Mouse (Mus musculus) cerebellum, adult 2 months (tissue): ENCODE data around the gene Olfr50. TPM values are rescaled to one million over a fixed set of nuclear protein-coding genes. Genes with fewer than 3 reads are reported as not detected.

ENCODE experiments used
- DNase-seq, 2 experiments: peaks; one replicate each; pipeline ENCODE4 v3.0.0; 2021
- H3K27ac ChIP-seq: fragments of 200-500 bp; 2 replicates; pipeline ENCODE4 v1.5.1; 2012; ENCODE audit warnings: low read length, control low read depth, inconsistent platforms; ENCODE audit not compliant: insufficient read depth
- H3K27me3 ChIP-seq: fragments of 200-500 bp; 2 replicates; pipeline ENCODE4 v1.6.1; 2012; ENCODE audit warnings: inconsistent platforms, mild to moderate bottlenecking, low read length, moderate library complexity; ENCODE audit not compliant: control insufficient read depth, insufficient read depth
- H3K4me1 ChIP-seq: fragments of 200-500 bp; 2 replicates; pipeline ENCODE4 v1.6.1; 2011; ENCODE audit warnings: low read length; ENCODE audit not compliant: control insufficient read depth, insufficient read depth
- H3K4me3 ChIP-seq: fragments of 200-500 bp; replicated peaks from 2 replicates; pipeline ENCODE3; 2011; ENCODE audit warnings: mild to moderate bottlenecking, low read depth, low read length, control low read depth; ENCODE audit not compliant: insufficient read depth
- CTCF ChIP-seq: fragments of 200-500 bp; IDR thresholded peaks from 2 replicates; pipeline ENCODE4 v1.5.1; 2011; ENCODE audit warnings: low read depth, mild to moderate bottlenecking, control low read depth, low read length, moderate library complexity, borderline replicate concordance; ENCODE audit not compliant: insufficient read depth
- POLR2A ChIP-seq: fragments of 200-500 bp; IDR thresholded peaks from 2 replicates; pipeline ENCODE4 v1.6.1; 2011; ENCODE audit warnings: low read length, control low read depth, borderline replicate concordance; ENCODE audit not compliant: insufficient read depth
- WGBS: fragments of 180-500 bp; shearing (Covaris S2); methylation state at CpG from one replicate; pipeline ENCODE4 v1.1.7; 2018; 5-methylcytosine and 5-hydroxymethylcytosine counted together
- polyA plus RNA-seq: library from polyadenylated mRNA; depleted of rRNA; stranded (reverse); fragments of >200 nt; gene quantifications from 2 replicates; pipeline ENCODE4 v1.2.3, GENCODE M21; 2012; rRNA removed

Olfr50 gene
- not detected in 2 replicates for polyA plus RNA-seq

GRCm38 (mm10) chr2:36790238-36790637 is at the start of gene Olfr50:
Olfr50 (plus strand) TSS chr2:36790538.
- no peak within 1 kb of the TSS for H3K27ac ChIP-seq
- no peak for DNase-seq
- no peaks in the 10 kb centered on the region for H3K27me3 ChIP-seq
- H3K4me1 ChIP-seq = no peaks in the 10 kb centered on the region
- no peak for TF ChIP-seq CTCF
- no peak within 1 kb of the TSS for H3K4me3 ChIP-seq
- WGBS = 74% methylated on average over 2 of the region's 2 CpGs

- Histone ChIP-seq H3K4me1 (no peaks in the 10 kb centered on the region), H3K27me3 (no peaks in the 10 kb centered on the region), H3K27ac (no peak within 1 kb of the TSS), H3K4me3 (no peak within 1 kb of the TSS)
- 67% methylated on average over 2 of the region's 2 CpGs for WGBS
- no peak for DNase-seq
- TF ChIP-seq POLR2A = no peak
- no peak for TF ChIP-seq CTCF
Observed at GRCm38 (mm10) chr2:36783976-36784375, 6.4 kb upstream of the Olfr50 start, which contains the start of gene Olfr348. Olfr348 (plus strand) TSS chr2:36784276.

- no peak for TF ChIP-seq POLR2A
- TF ChIP-seq CTCF = no peak
- Histone ChIP-seq H3K4me3 (no peak within 1 kb of the TSS), H3K27me3 (no peaks in the 10 kb centered on the region), H3K27ac (no peak within 1 kb of the TSS), H3K4me1 (no peaks in the 10 kb centered on the region)
- no peak for DNase-seq
- 48% methylated on average over 1 of the region's 1 CpGs for WGBS
Observed at GRCm38 (mm10) chr2:36816932-36817331, 26.6 kb downstream of the Olfr50 start, which contains the start of gene Olfr3. Olfr3 (minus strand) TSS chr2:36817032.

- no peak for DNase-seq
- no peaks in the 10 kb centered on the region for H3K27me3 ChIP-seq
- 84% methylated on average over 1 of the region's 1 CpGs for WGBS
- TF ChIP-seq POLR2A (no peak), CTCF (no peak)
- H3K4me3 ChIP-seq = no peak within 1 kb of the TSS
- no peaks in the 10 kb centered on the region for H3K4me1 ChIP-seq
- no peak within 1 kb of the TSS for H3K27ac ChIP-seq
Observed at GRCm38 (mm10) chr2:36846010-36846409, 55.7 kb downstream of the Olfr50 start, which contains the start of gene Olfr350. Olfr350 (plus strand) TSS chr2:36846310.

Other genes with a start within 250 kb of the Olfr50 start
- not detected in 2 replicates for gene Olfr344, start 223.9 kb upstream of the Olfr50 start, polyA plus RNA-seq
- gene Olfr345, start 150.5 kb upstream of the Olfr50 start, polyA plus RNA-seq = not detected in 2 replicates
- gene Olfr346, start 104.8 kb upstream of the Olfr50 start, polyA plus RNA-seq = not detected in 2 replicates
- gene Olfr347, start 58.6 kb upstream of the Olfr50 start, polyA plus RNA-seq = not detected in 2 replicates
- gene Olfr348, start 6.3 kb upstream of the Olfr50 start, polyA plus RNA-seq = not detected in 2 replicates
- gene Olfr3, start 26.5 kb downstream of the Olfr50 start, polyA plus RNA-seq = not detected in 2 replicates
- not detected in 2 replicates for gene Olfr350, start 55.8 kb downstream of the Olfr50 start, polyA plus RNA-seq
- gene Olfr351, start 72.1 kb downstream of the Olfr50 start, polyA plus RNA-seq = not detected in 2 replicates
- gene Olfr352, start 77.9 kb downstream of the Olfr50 start, polyA plus RNA-seq = not detected in 2 replicates
- not detected in 2 replicates for gene Olfr353, start 102.4 kb downstream of the Olfr50 start, polyA plus RNA-seq
- not detected in 2 replicates for gene Olfr354, start 115.1 kb downstream of the Olfr50 start, polyA plus RNA-seq
- gene Olfr355, start 138.4 kb downstream of the Olfr50 start, polyA plus RNA-seq = not detected in 2 replicates
- not detected in 2 replicates for gene Olfr356, start 146.6 kb downstream of the Olfr50 start, polyA plus RNA-seq
- not detected in 2 replicates for gene Olfr357, start 203.3 kb downstream of the Olfr50 start, polyA plus RNA-seq
- gene Olfr358, start 218.8 kb downstream of the Olfr50 start, polyA plus RNA-seq = not detected in 2 replicates